Mouse (Mus musculus) spleen, adult 2 months (tissue): ENCODE data around the gene Dtnb.

Experiments
- CTCF ChIP-seq: fragments of 200-500 bp; IDR thresholded peaks from 2 replicates; pipeline ENCODE4 v1.5.1; 2011; ENCODE audit warnings: mild to moderate bottlenecking, inconsistent platforms; ENCODE audit not compliant: insufficient read depth, insufficient read length, insufficient replicate concordance; ENCODE audit errors: extremely low read depth
- POLR2A ChIP-seq: fragments of 200-500 bp; IDR thresholded peaks from 2 replicates; pipeline ENCODE4 v1.6.1; 2011; ENCODE audit warnings: low read depth, low read length, inconsistent platforms

DNA sequence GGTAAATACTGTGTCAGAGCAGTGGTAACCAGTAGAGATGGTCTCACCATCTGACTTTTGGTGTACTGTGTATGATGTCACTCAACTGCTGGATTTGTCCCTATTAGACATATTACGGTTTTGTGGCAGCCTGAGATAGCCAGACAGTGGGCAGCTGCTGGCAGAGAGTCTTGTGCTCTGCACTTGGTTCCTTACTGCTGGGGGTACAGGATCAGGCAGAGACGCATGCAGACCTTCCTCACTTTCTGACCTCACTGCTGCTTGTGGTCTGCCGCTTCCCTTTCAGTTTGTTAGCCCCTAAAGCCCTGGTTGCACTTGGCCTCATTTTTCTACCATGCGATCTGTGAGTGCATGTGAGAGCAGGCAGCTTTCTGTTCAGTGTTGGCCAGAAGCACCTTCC is 98.9 kb downstream of the Dtnb start:
- TF ChIP-seq CTCF (no peak), POLR2A (no peak)
